Mouse (Mus musculus) liver, embryonic 16.5 days (tissue): Measurements from ENCODE around the gene Ap1s3. TPM values are rescaled to one million over a fixed set of nuclear protein-coding genes. Genes with fewer than 3 reads are reported as not detected.

Source experiments
- ATAC-seq: fragments of 200-750 bp; cut with Nextera tagmentation; 2 replicates; pipeline ENCODE4 v1.8.0; 2017; ENCODE audit warnings: low read depth, mild to moderate bottlenecking, moderate number of reproducible peaks, moderate library complexity
- H3K27ac ChIP-seq: fragments of 300-500 bp; sonication (generic); 2 replicates; pipeline ENCODE4 v1.5.1; 2014; ENCODE audit warnings: mild to moderate bottlenecking, low read length
- H3K27me3 ChIP-seq: fragments of 300-500 bp; sonication (generic); 2 replicates; pipeline ENCODE4 v1.6.1; 2014; ENCODE audit warnings: low read depth, low read length, mixed read lengths; ENCODE audit not compliant: control insufficient read depth, insufficient read depth
- H3K36me3 ChIP-seq: fragments of 300-500 bp; sonication (generic); 2 replicates; pipeline ENCODE4 v1.6.1; 2014; ENCODE audit warnings: mild to moderate bottlenecking; ENCODE audit not compliant: control insufficient read depth, insufficient read depth
- H3K4me1 ChIP-seq: fragments of 300-500 bp; sonication (generic); 2 replicates; pipeline ENCODE4 v1.6.1; 2014; ENCODE audit warnings: low read depth, low read length, mixed read lengths; ENCODE audit not compliant: control insufficient read depth
- H3K4me2 ChIP-seq: fragments of 300-500 bp; sonication (generic); 2 replicates; pipeline ENCODE4 v1.6.1; 2014; ENCODE audit warnings: low read depth, low read length, mixed read lengths
- H3K4me3 ChIP-seq: fragments of 300-500 bp; sonication (generic); 2 replicates; pipeline ENCODE4 v1.5.1; 2014; ENCODE audit warnings: low read depth, mild to moderate bottlenecking, low read length
- H3K9ac ChIP-seq: fragments of 300-500 bp; sonication (generic); 2 replicates; pipeline ENCODE4 v1.6.1; 2014; ENCODE audit warnings: low read depth, low read length
- H3K9me3 ChIP-seq: fragments of 300-500 bp; sonication (generic); replicated peaks from 2 replicates; pipeline ENCODE4 v1.6.1; 2016; ENCODE audit warnings: low read length; ENCODE audit not compliant: control insufficient read depth
- WGBS: fragments of 180-500 bp; shearing (Covaris S2); extraction: QIAGEN DNeasy Blood & Tissue Kit; methylation state at CpG from one replicate; pipeline ENCODE4 v1.1.7; 2014; ENCODE audit not compliant: insufficient replicate concordance; 5-methylcytosine and 5-hydroxymethylcytosine counted together
- polyA plus RNA-seq: library from polyadenylated mRNA; unstranded; fragments of >200 nt; fragmentation: Nextera tagmentation; extraction: Ambion mirVana; gene quantifications from 2 replicates; pipeline ENCODE4 v1.2.1, GENCODE M21; 2015

The Ap1s3 gene
- polyA plus RNA-seq, 1 experiment from 2014 or later = 0.17 TPM

GRCm38 (mm10) chr1:79704672-79705071 lies 32.9 kb upstream of the Ap1s3 start:
- no peak overlapping the region for H3K4me3 ChIP-seq
- no peaks in the 10 kb centered on the region for H3K9me3 ChIP-seq
- no peaks in the 10 kb centered on the region for H3K27me3 ChIP-seq
- no peaks in the 10 kb centered on the region for H3K4me1 ChIP-seq
- H3K9ac ChIP-seq = no peak overlapping the region
- peaks cover 3% of the 10 kb centered on the region; the same call in 1 of the 2 replicates for H3K36me3 ChIP-seq
- no peak overlapping the region for H3K27ac ChIP-seq
- no peak overlapping the region for H3K4me2 ChIP-seq
- no peak for ATAC-seq
- 68% methylated on average over 2 of the region's 2 CpGs for WGBS

- Histone ChIP-seq H3K27me3 (no peaks in the 10 kb centered on the region), H3K9ac (no peak overlapping the region), H3K9me3 (no peaks in the 10 kb centered on the region), H3K4me2 (no peak overlapping the region), H3K4me3 (no peak overlapping the region), H3K4me1 (no peaks in the 10 kb centered on the region), H3K27ac (no peak overlapping the region), H3K36me3 (peaks cover 3% of the 10 kb centered on the region; the same call in 1 of the 2 replicates)
- no peak for ATAC-seq
- 75% methylated on average over 8 of the region's 8 CpGs for WGBS
Measured at GRCm38 (mm10) chr1:79703520-79703919, 31.7 kb upstream of the Ap1s3 start.

- 47% methylated on average over 2 of the region's 2 CpGs for WGBS
- Histone ChIP-seq H3K9ac (no peak overlapping the region), H3K27ac (no peak overlapping the region), H3K9me3 (no peaks in the 10 kb centered on the region), H3K27me3 (no peaks in the 10 kb centered on the region), H3K4me1 (no peaks in the 10 kb centered on the region), H3K4me2 (no peak overlapping the region), H3K36me3 (no peaks in the 10 kb centered on the region), H3K4me3 (no peak overlapping the region)
- ATAC-seq = no peak
Measured at GRCm38 (mm10) chr1:79698506-79698905, 26.7 kb upstream of the Ap1s3 start.

GRCm38 (mm10) chr1:79697382-79697781 lies 25.6 kb upstream of the Ap1s3 start:
- Histone ChIP-seq H3K27me3 (no peaks in the 10 kb centered on the region), H3K9ac (no peak overlapping the region), H3K4me1 (no peaks in the 10 kb centered on the region), H3K36me3 (no peaks in the 10 kb centered on the region), H3K27ac (no peak overlapping the region), H3K4me2 (no peak overlapping the region), H3K4me3 (no peak overlapping the region), H3K9me3 (no peaks in the 10 kb centered on the region)
- 37% methylated on average over 9 of the region's 9 CpGs for WGBS
- ATAC-seq = peak; percentile 51; the same call in 1 of the 2 replicates

GRCm38 (mm10) chr1:79696933-79697332 lies 25.2 kb upstream of the Ap1s3 start:
- Histone ChIP-seq H3K9ac (no peak overlapping the region), H3K4me3 (no peak overlapping the region), H3K27ac (no peak overlapping the region), H3K9me3 (no peaks in the 10 kb centered on the region), H3K4me1 (no peaks in the 10 kb centered on the region), H3K27me3 (no peaks in the 10 kb centered on the region), H3K36me3 (no peaks in the 10 kb centered on the region), H3K4me2 (no peak overlapping the region)
- no peak for ATAC-seq
- WGBS = 53% methylated on average over 5 of the region's 5 CpGs

- H3K9ac ChIP-seq = no peak overlapping the region
- no peak overlapping the region for H3K27ac ChIP-seq
- H3K4me3 ChIP-seq = no peak overlapping the region
- no peak for ATAC-seq
- 55% methylated on average over 3 of the region's 3 CpGs for WGBS
- no peaks in the 10 kb centered on the region for H3K27me3 ChIP-seq
- H3K9me3 ChIP-seq = no peaks in the 10 kb centered on the region
- H3K4me2 ChIP-seq = no peak overlapping the region
- no peaks in the 10 kb centered on the region for H3K4me1 ChIP-seq
- no peaks in the 10 kb centered on the region for H3K36me3 ChIP-seq
Measured at GRCm38 (mm10) chr1:79692482-79692881, 20.7 kb upstream of the Ap1s3 start.

GRCm38 (mm10) chr1:79687254-79687653 lies 15.5 kb upstream of the Ap1s3 start:
- whole genome bisulfite sequencing = 10% methylated on average over 1 of the region's 1 CpGs
- Histone ChIP-seq H3K9ac (no peak overlapping the region), H3K4me3 (no peak overlapping the region), H3K9me3 (no peaks in the 10 kb centered on the region), H3K4me2 (no peak overlapping the region), H3K36me3 (no peaks in the 10 kb centered on the region), H3K4me1 (no peaks in the 10 kb centered on the region), H3K27me3 (no peaks in the 10 kb centered on the region), H3K27ac (no peak overlapping the region)
- ATAC-seq = no peak

GRCm38 (mm10) chr1:79684027-79684426 lies 12.3 kb upstream of the Ap1s3 start:
- Histone ChIP-seq H3K36me3 (no peaks in the 10 kb centered on the region), H3K4me2 (no peak overlapping the region), H3K9ac (no peak overlapping the region), H3K4me3 (no peak overlapping the region), H3K27me3 (no peaks in the 10 kb centered on the region), H3K4me1 (no peaks in the 10 kb centered on the region), H3K27ac (no peak overlapping the region), H3K9me3 (no peaks in the 10 kb centered on the region)
- ATAC-seq = no peak

- H3K4me3 ChIP-seq = no peak overlapping the region
- H3K27me3 ChIP-seq = no peaks in the 10 kb centered on the region
- WGBS = 10% methylated on average over 5 of the region's 5 CpGs
- no peak overlapping the region for H3K27ac ChIP-seq
- no peak for ATAC-seq
- H3K4me2 ChIP-seq = no peak overlapping the region
- no peak overlapping the region for H3K9ac ChIP-seq
- H3K9me3 ChIP-seq = no peaks in the 10 kb centered on the region
- no peaks in the 10 kb centered on the region for H3K36me3 ChIP-seq
- H3K4me1 ChIP-seq = no peaks in the 10 kb centered on the region
Measured at GRCm38 (mm10) chr1:79682936-79683335, 11.2 kb upstream of the Ap1s3 start.

- ATAC-seq = no peak
- 63% methylated on average over 3 of the region's 3 CpGs for WGBS
Measured at GRCm38 (mm10) chr1:79680777-79681176, 9.0 kb upstream of the Ap1s3 start.

More at GRCm38 (mm10) chr1:79680777-79681176, 9.0 kb upstream of the Ap1s3 start:
- no peak overlapping the region for H3K27ac ChIP-seq
- H3K36me3 ChIP-seq = no peaks in the 10 kb centered on the region
- H3K9me3 ChIP-seq = no peaks in the 10 kb centered on the region
- no peaks in the 10 kb centered on the region for H3K4me1 ChIP-seq
- no peak overlapping the region for H3K4me2 ChIP-seq
- H3K4me3 ChIP-seq = no peak overlapping the region
- H3K9ac ChIP-seq = no peak overlapping the region
- no peaks in the 10 kb centered on the region for H3K27me3 ChIP-seq
